Mouse (Mus musculus) right cerebral cortex, postnatal 36 days (tissue): Measurements from ENCODE around the gene Wasf2.
"Not testable (repeated sequence)": the region's sequence is repeated elsewhere in the genome, so short reads cannot be mapped to it uniquely, and the experiment has no call there.

Source experiments
- DNase-seq, 2 experiments: peaks; one replicate each; pipeline ENCODE4 v3.0.0; 2022; ENCODE audit warnings: low spot score in 2 of 2, mixed read lengths in 1 of 2

The Wasf2 gene

DNA sequence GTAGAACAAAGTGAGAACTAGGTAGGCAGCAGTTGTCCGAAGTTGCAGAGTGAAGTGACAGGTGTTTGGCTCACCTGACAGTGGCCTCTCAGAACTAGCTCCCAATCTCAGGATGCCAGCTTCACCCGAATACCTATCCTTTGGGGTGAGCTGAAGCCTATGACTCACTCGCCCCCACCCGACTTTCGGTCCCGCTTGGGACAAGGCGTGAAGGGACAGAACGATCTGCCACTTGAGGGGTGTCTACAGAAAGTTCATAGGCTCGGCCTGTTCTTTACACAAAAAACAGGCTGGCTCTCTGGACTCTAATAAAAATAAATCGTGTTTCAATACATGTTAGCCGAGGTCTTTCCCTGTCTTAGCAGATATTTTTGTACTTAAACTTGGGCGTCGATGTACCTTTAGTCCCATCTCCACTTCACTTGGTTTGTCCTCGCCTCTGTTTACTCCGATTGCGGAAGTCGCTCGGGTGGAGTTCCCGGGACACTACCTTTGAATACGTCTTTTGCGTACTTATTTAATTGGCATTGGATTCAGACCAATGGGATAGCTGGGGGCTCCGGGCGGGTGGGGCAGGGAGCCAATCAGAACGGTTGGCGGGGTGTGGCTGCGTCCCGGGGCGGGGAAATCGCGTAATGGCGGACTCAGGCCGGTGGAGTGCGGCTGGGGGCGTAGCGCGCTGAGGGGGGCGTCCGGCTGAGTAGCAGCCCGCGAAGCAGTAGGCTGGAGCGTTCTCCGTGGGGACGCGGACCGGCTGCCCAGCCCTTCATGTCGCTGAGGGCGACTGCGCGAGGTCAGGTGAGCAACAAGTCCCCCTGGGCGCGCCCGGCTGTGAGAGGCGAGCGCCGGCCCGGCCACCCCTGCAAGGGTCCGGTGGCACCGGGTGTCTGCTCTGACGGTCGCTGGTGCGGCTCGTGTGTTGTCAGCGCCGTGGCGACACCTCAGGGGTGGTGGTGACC, at the start of gene Wasf2:
Gene Wasf2, plus strand, starts transcription at position 575 of the 959 bp plus-strand sequence.
- peak; percentile 79 to 83 for DNase-seq

DNA sequence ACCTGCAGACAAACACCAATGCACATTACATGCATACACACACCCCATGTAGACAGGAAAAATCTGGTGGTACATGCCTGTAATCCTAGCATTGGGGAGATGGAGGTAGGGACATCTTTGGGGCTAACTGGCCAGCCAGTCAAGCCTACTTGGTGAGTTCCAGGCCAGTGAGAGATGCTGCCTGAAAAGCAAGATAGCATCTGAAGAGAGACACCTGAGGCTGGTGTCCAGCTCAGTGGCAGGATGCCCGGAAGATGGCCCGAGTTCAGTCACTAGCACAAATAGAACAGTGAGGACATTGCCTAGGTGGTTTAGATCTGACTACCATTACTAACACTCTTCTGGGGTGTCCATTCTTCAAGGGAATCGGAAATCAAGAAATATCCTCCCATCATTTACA, 49.4 kb upstream of the Wasf2 start:
- no peak for DNase-seq

DNA sequence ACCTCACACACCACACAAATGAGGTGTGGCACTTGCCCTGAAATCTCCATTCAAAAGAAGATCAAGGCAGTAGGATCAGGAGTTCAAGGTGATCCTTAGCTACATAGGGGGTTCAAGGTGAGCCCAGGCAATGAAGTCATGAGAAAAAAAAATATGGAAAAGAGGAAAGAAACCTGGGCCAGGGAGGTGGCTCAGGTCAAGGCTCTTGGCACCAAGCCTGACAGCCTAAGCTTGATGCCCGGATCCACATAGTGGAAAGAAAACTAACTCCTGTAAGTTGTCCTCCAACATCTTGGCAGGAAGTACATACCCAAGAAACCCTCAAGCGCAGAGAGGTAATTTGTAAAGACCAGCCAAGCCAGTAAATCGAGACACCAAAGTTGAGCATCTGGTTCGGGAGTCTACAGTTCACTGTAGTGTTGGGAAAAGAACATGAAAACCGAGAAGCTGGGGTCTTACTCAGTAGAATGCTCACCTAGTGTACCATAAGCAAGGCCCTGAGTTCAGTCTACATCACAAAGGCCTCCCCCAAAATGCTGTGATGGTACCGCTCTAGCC, 48.0 kb upstream of the Wasf2 start:
- DNase-seq: no peak

DNA sequence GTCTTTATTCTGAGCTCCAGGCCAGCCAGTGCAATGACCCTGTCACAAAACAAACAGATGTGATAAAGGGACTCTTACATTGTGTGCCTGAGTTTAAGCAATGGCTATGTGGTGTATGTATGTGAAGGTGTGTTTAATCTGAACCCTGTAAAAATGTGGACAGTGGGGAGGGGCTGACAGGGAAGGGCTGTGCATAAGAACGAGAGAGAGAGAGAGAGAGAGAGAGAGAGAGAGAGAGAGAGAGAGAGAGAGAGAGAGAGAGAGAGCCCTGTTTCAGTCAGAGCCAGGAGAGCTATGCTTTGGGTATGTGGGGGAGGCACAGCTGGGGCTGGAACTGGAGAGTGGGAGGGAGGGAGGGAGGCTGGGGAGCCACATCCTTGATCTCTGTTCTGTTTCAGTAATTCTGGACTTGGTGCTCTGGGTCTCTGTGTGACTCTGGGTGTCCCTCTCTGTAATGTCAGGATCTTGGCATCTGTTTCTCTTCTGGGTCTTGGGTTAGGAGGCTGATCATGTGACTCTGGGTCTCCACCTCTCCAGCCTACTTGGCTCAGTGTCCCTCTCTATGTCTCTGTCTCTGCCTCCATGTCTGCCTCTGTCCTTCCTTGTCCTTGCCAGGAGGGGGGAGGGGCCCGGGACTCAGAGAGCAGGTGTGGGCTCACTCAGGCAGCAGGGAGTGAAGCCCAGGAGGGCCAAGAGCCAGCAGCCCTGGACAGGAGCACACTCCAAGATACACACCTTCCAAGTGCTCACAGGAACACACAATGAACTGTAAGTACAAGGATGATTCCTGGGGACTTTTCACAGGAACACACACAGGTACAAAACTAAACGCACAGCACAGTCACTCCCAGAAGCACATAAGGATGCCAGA, 46.1 kb upstream of the Wasf2 start:
- no peak for DNase-seq

DNA sequence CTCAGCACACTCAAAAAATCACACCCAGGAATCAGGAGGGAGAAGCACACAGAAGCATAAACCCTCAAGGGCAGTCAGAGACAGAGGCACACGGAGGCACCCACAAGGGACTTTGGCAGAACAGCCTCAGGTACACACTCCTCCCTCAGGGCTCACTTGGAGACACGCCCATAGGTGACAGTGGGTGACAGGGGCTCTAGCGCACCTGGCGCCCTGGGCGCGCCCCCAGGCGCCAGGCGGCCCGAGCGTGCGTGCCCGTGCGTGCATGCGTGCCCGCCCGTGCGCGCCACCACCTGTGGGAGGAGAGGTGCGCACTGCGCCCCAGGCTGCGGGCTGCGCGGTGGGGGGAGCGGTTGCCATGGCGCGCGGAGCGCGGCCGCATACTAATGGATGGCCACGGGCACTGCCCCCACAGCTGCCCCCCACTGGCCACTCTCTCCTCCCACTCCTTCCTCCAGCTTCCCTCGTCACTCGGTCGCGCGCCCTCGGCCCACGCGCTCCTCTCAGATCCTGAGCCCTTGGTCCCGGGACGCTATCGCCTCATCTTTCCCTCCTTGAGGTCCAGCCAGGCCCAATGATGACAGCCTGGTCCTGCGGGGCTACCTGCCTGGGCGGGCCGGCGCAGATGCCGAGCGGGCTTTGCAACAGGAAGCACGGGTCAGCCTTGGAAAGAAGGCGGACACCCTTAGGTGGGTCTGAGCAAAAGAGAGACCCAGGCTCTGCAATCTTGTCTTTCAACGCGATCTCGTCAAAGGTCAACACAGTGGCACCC, 45.1 kb upstream of the Wasf2 start:
- DNase-seq: peak in 1 of 2 experiments; percentile 70

DNA sequence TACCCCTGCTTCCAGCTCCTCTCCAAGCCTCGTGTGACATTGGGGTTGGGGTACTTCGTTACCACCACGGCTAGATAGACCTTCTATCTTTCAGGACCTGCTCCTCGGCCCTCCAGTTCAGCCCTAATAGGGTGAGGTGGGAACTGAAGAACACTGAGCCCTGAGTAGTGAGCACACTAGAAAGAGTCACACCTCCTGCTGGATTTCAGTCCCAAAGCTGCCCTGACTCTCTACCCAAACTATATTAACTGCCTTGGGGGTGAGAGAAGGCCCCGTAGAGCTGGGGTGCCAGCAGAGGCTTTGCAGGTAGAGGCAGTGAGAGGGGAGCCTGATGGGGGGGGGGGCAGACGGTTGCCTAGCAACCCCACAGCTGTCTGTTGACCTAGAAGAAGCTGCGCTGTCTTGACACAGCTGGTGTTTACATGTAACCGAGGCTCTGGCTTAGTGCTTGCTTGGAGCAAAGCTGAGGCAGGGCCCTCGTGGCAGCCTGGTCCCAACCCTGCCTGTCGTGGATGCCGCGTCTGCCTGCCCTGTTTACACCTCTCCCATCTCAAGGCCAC, 44.4 kb upstream of the Wasf2 start:
- DNase-seq: no peak

DNA sequence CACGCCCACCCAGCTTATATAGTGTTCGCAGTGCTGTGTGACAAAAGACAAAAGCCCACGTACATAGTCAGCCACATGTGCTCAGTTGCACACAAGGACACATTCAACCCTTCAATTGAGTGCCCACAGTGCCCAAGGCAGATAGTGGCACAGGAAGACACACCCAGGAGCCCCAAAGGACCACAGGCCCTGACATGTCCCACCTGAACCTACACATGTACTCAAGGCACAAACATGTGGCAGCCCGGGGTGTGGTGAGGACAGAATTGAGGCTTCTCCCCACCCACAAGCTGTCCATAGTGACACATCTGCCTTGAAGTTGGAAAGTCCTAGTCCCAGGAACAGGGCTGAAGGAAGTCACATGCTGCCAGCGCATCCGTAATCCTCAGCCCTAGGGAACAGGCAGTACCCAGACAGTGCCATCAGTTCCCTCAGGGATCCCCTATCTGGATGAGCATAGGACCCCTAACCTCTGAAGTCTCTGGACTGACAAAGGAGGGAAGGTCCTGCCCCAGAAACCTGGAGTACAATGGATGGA, 43.1 kb upstream of the Wasf2 start:
- DNase-seq: no peak

DNA sequence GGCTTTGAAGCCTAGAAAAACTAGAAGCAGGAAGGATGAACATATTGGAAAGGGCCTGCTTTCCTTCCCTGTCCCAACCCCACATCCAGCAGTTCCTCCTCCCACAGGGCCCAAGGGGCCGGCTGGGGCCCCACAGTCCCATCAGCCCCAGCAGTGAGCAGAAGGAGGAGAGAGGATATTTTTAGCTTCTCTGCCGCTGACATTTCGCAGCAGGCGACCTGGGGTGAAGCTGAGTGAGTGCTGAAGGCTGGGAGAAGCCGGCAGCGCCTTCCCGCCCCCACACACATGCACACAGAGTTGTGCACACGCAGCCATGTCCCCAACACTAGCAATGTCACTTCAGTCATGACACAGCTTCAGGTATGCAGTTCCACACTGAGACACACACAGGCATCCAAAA, 42.5 kb upstream of the Wasf2 start:
- DNase-seq: no peak

DNA sequence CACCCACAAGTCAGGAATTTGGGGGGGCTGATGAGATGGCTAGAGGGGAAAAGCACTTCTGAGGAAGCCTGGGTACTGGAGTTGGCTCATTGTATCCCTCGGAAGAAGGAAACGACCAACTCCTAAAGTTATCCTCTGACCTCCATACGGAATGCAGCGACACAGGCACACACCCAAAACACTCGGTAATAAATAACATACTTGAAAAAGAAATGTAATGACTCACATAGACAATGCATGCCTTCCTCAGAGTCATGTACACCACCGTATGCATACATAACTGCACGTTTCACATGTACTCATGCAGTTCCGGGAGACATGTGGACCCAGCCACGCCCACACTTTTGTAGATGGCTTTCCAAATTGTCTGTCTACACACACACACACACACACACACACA, 41.0 kb upstream of the Wasf2 start:
- DNase-seq: no peak

DNA sequence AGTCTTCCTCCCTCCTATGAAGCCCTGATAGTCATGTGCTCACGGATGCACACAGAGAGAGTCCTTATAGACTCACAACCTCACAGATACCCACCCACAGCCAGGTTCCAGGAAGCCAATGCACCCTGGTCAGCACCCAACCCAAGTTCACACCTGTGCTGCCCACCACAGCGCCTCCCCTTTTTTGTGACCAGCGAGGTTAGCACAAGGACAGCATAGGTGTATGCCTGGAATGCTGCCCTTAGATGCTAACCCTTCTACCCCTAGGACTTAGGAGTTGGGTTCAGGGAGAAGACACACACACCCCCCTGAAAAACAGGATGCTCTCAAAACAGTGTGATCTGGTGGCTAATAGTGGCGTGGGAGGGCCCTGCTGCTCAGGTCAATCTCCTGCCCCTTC, 40.5 kb upstream of the Wasf2 start:
- DNase-seq: no peak

DNA sequence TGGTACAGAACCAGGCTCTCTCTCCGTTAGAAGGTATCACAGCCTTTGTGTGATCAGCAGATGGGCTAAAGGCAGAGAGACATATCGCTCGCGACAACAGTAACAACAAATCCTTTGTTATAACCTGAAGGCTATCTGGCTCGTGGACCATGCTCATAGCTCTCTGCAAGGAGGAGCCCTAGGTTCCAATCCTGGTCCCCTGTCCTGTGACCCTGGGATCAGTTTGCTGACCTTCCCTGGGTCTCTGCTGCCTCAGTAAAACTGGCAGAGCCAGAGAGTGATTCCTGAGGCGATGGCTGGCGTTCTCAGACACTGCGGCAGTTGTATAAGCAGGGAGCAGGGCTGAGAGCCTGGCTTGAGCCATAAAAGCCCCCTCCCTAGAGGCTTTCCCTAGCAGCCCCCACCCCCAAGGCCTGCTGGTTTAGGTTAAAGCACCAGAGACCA, 40.0 kb upstream of the Wasf2 start:
- no peak for DNase-seq

DNA sequence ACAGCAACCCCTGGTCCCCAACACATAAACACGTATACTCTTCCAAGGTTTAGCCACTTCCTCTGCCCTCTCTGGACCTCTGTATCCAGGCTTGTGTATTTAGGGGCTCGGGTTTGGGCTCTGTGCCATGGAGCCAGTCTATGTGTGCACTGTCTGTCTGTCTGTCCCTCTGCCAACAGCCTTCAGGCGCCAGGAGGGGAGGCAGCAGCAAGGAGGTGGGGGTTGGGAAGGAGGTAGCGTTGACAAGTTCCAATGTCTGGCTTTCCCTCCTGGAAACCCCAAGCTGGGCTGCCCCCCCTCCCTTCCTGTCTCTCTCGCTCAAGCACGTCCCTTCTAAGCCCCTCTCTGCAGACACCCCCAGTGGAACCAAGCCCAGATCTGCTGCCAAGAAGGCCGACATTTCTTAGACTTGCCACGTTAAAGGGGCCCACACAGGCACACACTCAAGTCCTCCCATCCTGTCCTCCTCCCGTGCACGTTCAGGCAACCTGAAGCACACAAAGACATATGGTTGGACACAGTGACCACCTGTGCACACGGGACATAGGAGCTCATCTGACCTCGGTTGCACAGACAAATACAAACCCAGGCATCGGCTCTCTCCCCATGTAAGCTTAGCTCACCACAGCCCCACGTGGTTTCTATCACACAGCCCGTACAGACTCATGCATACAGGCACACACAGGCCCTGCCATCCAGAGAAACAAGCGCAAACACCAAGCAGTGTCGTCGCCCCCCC, 39.4 kb upstream of the Wasf2 start:
- DNase-seq: no peak

DNA sequence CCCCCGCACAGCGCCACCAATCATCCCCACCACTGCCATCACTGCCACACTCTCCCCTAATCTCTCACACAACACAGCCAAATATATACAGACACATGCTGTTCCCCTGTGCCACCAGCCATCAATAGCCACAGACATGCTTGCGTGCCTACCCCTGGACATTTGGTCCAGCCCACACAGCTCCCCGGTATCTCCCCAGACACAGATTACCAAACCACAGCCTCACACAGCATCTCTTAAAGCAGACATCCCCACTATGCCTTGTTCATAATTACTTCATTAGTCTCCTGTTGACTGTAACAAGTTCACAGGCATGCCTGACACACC, 38.9 kb upstream of the Wasf2 start:
- DNase-seq: no peak

DNA sequence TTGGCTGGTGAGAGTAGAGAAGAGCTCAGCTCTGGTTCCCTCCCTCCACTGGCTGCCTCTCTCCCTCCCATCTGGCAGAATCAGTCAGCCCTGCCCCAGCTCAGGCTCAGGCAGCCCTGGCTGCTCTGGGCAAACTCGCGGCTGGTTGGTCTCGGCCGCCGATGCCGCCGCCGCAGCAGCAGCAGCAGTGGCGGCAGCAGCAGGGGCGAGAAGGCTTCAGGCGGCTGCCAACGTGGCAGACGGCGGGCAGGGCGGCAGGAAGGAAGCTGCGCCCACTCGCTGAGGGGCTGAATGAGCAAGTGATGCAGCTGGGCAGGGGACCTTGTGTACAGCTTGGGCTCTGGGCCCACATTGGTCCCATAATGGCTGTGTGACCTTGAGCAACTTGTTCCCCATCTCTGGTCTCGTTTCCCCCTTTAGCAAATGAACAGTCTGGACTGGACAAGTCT, 37.8 kb upstream of the Wasf2 start:
- DNase-seq: no peak

DNA sequence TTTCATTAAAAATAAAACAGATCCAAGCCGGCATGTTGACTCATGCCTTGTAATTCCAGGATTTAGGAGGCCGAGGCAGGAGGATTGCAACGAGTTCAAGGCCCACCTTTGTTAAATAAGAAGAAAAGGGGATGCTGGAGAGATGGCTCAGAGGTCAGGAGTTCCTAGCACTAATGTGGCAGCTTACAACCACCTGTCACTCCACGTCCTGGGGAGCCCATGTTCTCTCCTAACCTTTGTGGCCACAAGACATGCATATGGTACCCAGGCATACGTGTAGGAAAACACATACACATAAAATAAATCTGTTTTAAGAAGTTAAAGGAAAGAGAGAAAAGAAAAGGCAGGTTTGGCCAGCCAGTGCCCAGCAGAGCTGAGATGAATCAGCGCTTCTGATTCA, 37.2 kb upstream of the Wasf2 start:
- no peak for DNase-seq

DNA sequence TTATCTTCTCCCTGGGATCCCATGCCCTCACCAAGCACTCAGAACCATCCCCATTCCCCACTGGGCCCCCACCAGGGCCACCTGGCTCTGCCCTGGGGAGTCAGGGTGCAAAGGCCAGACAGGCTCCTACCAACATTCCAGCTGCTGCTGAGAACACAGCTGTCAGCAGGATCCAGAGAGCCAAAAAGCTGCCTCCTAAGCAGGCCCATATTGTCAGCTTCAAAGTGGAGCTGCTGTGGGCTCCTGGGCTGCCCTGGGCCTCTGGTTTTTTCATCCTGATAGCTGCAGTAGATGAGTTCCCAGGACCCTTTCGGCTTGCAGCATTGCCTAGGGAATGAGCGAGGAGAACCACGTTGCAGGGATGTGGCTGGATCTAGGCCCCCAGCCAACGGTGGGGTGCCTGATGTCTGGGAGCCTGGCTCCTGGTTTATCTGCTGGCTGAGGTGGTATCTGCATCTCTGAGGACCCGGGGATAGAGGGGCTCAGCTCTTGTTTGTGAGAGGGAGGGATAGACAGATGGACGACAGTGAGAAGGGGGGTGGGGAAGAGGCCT, 36.7 kb upstream of the Wasf2 start:
- no peak for DNase-seq

DNA sequence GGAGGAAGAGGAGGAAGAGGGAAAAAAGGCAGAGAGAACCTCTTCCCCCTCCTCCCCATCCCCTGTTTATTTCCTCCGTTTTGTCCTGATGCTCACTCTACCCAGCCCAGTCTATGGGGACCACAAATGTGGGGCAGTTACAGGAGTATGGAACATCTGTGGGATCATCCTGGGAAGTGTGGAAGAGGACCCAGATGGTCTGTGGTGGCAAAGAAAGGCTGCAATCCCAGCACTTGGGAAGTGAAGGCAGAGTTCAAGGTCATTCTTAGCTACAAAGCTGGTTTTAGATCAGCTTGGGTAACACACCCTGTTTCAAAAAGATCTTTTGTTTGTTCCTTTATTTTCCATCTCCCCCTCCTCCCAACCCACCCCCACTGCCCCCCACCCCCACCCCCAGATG, 36.0 kb upstream of the Wasf2 start:
- DNase-seq: no peak

DNA sequence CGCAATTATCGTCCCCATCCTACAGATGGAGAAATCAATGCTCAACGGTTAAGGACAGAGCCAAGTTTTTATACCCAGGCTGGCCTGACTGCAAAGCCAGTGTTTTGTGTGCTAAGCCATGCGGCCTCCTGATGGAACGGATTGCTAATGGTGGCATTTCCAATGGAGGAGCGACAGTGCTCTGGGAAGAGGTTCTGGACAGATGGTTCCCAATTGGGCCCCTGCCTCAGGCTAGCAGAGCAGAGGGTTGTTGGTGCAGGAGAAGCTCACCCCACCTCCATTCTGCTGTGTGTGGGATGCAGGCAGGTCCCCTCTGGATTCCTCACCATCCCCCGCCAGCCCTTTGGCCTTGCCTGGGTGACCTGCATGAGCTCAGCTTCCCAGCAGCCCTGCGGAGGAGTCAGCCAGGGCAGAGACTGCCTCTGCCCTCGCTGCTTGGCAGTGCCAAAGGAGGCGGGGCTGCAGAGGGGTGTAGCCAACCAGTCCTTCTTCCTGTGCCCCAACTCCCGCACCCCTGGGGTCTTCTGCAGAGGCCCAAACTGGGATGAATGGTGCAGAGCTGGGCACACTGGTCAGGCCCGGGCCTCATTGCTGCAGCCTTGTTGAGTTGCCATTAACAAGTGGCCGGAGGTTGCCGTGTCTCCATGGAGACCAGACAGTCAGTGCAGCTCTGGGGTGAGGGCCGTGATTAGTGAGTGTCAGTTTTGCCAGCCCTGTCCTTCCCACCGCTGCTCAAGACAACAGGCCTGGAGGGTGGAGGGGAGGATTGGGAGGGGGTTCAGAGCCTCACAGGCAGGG, 35.2 kb upstream of the Wasf2 start:
- no peak for DNase-seq

DNA sequence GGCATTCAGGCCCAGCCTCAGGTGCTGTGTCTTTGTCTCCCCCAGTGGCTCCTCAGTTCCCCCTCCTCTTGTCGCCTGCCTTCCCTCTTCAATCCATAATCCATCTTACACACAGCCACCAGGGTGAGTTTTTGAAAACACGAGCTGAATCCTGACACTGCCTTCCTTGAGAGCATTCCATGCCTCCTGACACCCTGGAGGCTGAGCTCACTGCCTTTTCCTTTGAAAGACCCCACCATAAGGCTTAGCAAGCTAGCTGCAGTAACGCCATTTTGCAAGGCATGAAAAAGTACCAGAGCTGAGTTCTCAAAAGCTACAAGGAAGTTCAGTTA, 34.6 kb upstream of the Wasf2 start:
- DNase-seq: not testable (repeated sequence)
